Mouse (Mus musculus) embryo, embryonic 10.5 days (tissue): ENCODE measurements around the gene Il1r1.

Source experiments
- DNase-seq: peaks from one replicate; pipeline ENCODE4 v3.0.0-alpha.2; 2015; ENCODE audit warnings: low spot score

Il1r1 gene

DNA sequence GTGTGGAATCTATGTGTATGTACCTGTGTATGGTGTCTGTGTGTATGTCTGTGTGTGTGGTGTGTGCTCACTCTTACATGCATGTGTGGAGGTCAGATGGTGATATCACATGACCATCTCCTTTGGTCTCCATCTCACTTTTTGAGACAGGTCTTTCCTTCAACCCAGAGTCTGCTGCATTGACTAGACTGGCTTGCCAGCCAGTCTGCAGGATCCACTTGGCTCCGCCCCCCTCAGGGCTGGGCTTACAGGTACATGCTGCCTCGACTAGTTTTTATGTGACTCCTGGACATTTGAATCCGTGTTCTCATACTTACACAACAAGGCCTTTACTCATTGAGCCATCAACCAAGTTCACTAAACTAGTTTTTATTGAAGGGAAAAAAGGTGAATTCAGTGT is 6.2 kb downstream of the Il1r1 start:
- no peak for DNase-seq

DNA sequence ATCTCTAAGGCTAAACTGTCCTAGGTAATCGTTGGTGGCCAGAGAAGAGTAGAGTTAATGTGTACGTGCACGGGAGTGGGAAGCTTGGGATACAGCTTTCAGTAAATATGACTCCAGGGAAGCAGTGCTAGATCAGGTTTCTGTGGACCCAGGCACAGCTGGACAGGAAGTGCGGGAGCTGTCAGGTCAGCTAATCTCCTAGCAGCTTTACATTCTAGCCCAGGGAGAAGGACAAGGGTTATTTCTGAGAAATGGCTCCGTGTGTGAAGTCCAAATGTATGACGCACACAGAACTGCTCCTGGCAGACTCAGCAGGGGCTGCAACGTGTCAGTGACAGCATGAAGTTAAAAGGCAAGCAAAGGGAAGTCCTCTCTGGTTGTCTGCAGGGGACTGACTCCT is 8.3 kb downstream of the Il1r1 start:
- peak; percentile 46 for DNase-seq

DNA sequence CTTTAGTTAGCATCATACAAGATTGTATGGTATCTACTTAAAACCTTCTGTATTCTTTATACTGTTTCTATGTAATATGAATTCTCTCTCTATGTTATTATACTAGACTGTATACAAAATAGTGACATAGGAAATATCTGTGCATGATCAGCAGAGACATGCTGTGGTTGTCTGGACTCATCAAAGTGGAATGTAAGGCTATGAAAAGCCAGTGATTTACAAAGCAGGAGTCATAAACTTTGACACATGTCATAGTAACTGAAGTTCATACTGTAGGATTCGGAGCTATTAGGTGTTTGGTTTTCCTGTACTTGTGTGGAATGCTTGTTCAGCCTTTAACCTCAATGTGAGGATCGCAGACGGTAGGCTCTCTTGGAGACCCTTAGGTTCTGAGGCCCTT is 8.7 kb downstream of the Il1r1 start:
- no peak for DNase-seq

DNA sequence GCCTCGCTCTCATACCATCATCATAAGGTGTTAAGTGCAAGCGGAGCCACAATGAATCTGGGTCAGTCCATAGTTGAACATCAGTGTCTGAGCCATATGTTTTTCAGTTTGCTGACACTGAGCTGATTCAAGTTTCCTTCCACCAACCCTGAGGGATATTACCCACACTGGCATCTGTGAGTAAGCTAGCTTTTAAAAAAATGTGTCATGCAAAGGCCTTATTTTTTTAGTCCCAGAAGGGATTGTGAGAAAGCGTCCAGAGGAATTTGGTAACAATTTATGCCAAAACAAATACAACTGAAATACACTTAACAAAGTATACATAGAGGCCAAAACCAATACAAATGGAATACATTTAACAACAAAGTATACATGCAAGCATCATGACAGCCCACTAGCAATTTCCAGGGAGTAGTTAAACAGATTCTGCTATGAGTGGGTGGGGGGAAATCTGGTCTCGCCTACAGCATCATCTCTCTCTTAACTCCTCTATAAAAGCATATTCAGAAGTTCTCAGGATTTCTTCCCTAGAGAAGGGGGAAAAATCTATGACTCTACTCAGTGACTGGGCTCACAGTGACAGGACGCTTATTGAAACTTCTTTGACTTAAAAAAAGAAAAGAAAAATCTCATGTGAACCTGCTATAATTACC is 10.8 kb downstream of the Il1r1 start:
- DNase-seq, result no peak

DNA sequence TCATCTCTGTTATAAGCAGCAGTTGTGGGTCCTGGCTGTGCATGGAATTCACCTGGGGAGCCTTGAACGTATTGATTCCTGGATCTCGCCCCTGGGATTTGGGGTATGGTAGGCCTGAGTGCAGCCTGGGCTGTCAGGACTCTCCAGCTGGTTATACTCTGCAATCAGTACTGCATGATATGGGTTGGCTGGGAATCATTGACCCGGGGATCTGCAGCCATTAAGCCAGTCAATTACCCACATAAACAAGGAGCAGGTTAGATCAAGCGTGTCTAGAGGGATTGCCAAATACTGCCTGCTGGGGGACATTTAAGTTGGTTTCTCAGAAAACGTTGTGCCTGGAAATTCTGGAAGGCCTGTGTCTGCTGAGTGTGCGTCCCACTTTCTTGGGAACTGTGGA is 11.8 kb downstream of the Il1r1 start:
- peak; percentile 17 for DNase-seq

DNA sequence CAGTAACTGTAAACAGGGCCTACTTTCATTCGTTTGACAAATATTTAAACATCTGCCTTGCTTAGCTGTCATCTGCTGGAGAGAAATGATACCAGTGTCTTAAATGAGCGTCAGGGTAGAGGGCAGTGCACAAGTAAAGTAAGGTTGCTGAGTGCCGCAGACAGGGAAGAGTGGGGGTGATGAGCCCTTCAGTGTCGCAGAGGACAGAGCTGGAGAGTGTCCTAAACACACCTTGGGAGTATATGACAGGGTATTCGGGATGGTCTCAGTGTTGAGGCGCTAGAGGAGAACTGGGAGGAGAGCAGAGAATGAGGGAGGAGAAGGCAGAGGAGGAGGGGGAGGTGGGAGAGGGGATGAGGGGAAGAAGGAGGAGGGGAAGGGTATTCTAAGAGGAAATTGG is 12.2 kb downstream of the Il1r1 start:
- DNase-seq, result no peak

DNA sequence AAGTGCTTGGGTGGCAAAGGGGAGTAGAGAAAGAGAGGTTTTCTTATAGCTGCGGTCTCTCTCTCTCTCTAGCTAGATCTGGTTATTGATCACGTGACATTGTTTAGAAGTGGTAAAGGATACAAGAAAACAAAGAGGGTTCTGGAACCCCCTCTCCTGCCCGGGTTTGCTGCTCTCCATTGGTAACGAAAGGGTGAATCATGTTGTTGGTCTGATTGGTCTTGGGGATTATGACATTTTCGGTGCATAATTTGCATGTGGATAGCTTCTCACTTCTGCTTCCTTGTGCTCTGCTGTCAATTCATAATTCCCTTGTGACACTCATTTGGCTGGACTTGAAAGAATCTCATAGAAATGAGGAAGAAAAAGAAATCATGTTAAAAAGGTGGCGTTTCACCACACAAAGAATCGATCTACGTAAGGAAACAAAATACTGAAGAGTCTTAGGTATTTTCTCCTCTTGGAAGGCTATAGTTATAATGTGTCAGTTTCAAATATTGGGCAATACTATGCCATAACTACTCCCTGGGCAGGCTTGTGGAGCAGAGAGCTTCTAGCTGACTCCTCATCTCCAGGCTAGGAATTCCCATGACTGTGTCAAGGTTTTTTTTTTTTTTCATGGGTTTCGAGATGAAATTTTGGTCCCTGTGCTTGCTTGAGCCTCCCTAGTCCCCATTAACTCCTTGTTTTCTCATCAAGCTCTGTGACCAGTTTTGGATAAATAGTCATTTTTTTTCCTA is 15.6 kb downstream of the Il1r1 start:
- DNase-seq, result no peak

DNA sequence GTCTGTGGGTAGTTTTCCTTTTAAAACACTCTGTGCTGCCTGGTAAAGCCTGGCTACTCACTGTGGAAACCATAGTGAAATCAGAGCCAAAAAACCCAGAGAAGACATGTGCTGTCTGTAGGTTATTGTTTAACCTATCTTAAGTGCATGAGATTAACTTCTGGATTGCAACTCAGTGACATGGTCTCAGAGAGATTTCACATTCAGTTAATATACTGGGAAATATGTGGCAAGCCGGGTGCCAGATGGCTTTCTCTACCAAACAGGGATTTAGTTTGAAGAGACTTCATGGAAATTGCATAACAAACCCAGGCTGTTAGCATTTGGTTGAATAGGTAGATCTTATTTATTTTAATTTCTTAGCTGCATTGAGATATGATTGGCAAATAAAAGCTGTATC is 17.8 kb downstream of the Il1r1 start:
- DNase-seq, result no peak

DNA sequence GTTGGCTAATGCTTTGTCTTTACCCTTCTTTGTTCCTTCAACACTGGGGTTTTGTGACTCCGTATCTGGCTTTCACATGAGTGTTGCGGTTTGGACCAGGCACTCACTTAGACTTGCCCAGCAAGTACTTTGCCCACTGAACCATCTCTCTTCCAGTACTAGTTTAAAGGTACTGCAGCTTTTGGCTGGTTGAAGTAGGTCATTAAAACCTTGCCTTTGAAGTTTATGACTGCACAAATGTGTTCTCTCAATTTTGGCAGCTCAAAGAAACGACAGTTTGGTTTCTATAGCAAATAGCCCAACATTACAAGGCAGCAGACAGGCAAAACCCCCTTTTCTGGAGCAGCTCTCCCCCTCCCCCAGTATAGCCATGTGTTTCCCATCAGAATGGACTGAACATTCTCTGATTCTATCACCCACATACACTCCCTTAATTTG is 18.7 kb downstream of the Il1r1 start:
- no peak for DNase-seq

DNA sequence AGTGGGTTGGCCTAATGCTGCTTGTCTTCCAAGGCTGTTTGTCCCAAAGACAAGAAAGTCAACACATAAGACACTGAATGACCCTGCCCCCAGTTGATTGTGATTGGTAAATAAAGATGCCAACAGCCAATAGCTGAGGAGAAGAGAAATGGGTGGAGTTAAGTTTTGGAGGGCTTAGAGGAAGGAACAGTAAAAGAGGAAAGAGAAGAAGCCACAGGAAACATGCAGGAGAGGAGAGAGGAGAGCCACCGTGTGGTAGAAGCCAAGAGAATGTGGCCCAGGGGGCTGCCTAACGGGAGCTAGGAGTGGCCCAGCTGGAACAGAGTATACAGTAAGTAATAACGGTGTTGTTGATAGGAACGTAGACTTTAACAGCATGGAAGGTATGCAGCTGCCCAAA is 25.5 kb downstream of the Il1r1 start:
- DNase-seq, result no peak

DNA sequence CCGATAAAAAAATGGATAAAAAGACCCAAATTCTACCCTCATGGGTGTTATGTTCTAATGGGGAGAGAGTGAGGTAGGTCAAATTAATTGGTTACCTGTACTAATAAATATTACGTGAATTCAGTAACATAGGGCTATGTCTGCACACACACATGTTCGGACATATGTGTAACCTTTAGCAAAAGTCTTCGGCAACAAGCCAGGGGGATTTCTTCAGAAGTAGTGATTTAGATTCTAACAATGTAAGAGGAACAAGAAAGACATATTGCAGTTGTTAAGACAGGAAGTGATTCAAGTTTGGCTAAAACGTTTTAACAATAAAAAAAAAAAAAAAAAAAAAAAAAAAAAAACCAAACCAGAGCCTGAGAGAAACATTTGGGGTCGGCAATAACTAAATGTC is 27.6 kb downstream of the Il1r1 start:
- no peak for DNase-seq

DNA sequence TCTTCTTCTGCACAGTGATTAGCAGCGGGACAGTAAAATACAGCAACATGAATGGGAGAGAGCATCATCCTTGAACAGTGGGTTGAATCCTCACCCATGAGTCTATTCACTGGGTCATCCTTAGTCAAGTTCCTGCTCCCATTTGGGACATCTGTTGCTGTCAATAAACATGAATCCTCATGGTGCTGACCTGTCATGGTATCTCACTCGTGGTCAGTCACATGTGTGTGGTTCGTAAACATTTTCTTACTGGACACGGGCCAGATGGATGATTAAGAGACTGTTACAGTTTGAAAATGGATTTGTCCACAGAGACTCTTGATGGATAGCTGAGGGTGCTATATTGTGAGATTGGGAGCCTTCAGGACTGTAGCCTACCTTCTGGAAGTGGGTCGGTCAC is 29.1 kb downstream of the Il1r1 start:
- no peak for DNase-seq

DNA sequence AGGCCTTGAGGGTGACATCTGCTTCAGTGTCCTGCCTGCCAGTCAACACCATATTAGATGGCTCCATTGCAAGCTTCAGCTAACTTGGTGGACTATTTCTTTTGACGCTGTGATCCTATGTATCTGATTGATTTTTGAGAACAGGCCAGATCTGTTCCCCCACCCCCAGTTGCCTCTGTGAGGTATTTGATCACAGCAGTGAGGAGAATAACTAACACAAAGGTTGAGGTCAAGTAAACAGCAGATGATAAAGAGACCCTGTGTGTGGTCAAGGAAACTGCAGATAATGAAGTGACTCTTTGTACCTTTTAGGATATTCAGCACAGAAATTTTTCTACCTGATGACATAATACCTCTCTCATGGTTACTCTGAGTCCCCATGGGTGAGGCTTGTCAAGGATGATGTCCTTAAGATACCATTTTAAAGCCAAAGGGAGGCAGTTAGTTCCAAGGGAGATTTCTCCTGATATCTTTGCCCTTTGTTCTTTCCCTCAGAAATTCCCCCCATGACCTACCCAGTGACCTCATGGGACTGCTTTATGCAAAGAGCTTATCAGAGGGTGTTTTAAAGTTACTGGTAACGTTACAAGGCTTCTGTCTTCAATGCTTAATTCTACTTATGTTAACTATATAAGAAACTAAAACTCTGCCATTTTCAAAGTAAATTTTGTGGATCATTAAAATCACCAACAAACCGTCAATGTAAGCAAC is 29.6 kb downstream of the Il1r1 start:
- peak; percentile 19 for DNase-seq

DNA sequence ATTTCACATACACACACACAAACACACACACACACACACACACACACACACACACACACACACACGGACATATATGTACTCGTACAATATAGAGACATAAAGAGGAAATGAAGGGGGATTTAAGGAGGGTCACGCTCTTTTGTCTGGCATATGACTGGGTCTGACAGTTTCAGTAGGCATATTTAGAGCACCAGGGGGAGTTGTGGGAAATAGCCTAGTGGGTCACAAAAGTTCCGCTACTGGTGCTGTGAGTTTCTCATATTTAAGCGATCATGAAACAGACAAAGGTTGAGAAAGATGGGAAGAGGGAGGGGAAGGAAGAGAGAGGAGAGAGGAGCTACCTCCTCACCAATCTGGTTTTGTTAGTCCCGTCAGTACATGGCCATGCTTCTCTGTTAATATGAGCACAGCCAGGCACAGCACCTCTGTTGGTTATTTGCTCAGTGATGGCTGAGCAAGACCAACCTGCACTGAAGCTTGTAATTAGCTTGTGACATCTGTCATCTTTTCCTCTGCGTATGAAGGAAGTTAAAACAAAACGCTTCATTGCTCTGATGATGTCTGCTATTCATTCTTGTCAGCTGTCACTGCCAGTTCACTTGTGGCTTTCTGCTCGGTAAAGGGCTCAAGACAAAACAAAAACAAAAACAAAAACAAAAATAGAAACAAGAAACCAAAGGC is 37.7 kb downstream of the Il1r1 start:
- no peak for DNase-seq

DNA sequence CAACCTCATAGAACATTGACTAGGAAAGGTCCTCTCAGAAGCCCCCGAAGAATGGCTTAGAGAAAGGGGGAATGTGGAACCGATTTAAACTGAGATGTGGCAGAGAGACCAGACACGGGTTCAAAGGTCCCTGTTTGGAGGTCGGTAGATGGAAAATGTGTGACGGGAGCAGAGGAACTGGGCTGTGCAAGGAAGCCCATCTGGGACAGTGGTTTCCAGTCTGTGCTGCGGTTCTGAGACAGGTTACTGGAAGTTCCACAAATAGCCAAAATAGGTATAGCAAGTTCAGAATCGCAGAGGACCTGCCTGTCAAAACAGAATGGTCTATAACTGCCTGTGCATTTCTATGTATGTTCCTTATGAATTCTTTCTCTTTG is 38.2 kb downstream of the Il1r1 start:
- no peak for DNase-seq

DNA sequence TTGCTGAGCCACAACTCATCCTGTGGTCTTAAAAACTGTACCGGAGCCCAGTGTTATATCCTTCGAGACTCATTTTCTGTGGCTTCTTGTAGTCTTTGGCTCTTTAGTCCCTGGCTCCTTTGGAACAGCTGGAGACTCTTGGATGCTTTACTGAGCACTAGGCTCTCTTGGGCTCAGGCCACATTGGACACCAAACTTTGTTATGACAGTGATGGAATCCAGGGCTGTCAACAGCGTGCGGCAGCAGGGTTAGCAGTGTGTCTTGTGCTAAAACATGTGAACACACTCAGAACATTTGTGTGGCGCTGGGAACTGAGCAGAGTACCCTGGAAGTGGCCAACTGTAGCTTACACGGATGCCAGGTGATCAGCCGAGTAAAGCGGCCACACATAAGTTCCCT is 38.8 kb downstream of the Il1r1 start:
- DNase-seq, result no peak

DNA sequence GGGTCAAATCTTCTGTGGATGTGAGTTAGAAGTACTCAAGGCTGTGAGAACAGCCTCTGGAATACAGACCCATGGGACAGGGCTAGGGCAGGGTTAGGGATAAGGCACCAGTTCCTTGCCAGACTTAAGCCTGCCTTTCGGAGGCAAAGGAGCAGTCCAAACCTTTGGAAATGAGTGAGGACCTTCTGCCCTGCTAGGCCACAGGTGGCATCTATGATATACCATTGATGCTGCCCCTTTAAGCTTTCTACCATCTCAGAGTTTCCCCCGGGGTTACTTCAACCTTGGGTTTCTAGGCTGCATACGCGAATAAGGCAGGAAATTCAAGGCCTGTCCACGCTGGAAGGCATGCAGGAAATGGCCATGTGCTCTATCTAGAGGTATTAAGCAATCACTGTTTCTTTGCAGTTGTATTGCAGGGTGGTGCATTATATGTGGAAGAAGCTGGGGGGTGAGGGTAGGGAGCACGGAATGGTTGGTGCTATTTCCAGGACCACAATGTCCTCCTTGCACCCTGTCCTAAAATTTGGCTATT is 40.5 kb downstream of the Il1r1 start:
- no peak for DNase-seq

DNA sequence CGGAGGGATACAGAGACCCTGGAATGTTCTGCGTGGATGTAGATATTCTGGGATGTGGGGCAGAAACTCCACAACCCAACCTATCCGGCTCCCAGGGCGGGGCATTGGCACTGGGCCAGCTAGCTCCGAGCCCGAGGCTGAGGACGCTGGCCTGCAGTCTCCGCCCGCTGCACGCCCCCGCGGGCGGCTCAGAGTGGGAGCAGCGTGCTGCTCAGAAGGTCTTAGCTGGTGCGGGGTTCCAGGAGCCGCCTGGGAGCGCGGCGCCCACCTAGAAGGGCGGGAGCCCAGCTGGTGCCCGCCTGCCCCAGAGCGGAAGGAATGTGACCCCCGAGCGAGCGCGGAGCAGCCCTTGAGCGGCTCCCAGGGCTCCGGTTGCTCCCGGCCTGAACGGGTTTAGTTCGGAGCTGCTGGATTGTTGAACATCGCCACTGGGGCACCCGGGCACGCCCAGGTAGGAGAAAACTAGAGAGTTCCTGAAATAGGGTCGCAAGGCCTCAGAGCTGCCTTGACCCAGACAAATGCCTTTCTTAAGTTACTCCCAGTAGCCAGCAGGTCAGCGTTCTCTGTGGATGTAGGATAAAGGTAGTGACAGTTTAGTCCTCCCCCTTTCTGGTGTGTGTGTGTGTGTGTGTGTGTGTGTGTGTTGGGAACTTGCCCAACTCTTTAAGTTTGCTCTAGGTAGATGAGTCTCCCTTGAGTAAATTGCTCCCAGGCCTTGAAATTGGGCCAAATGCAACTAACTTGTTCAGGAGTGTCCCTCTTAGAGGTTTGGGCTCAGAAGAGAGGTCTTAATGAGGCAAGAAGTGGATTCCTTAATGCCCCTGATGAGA is 41.8 kb downstream of the Il1r1 start:
- DNase-seq, result peak; percentile 63

DNA sequence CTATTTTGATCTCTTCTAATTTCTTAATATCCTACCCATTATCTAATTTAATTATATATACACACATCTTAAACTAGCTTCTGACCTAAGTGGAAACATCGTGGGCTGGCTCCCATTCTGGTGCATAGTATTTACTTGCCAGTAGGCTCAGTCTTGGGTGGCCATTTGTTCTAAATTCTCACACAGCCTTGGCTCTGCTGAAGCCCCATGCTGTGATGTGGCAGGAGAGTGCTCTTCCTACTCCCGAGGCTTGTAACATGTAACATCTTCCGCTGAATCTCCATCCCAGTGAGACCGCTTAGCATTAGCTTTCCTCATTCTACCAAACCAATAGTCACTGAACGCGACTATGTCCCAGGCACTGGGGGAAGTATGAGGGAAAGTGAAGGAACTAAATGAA is 43.0 kb downstream of the Il1r1 start:
- no peak for DNase-seq

DNA sequence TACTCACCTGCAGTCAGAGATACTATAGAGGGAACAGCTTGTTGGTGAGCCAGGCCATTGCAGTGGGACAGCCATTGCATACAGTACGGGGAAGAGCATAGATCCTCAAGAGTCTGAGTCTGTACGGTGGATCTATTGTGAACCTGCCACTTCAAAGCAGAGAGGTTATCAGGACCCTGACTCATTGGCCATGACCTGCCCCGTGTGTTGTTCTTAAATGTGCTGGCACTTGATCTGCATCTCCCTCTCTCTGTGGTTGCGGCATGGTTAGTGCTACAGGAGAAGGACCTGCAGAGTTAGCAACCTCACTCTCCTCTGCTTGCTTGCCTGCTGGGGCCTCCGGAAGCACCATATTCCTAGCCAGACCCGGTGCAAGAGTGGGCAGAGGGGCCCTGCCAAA is 43.7 kb downstream of the Il1r1 start:
- DNase-seq, result no peak

DNA sequence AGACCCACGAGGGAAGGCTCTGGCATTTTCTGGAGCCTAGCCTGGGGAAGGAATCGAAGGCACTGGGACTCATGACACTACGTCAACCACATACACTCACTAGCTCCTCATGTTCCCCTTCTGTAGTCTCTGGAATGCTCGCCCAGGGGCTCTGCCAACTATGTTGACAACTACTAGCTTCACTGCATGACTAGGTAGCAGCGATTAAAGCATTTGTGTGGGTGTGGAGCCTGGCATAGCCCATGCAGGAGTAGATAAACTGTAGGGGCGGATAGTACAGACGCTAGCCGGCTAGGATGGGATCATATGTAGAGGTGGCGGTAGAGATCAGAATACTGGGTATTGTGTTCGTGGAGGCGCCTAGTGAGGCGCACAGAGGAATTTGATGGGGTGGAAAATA is 45.5 kb downstream of the Il1r1 start:
- DNase-seq, result no peak

DNA sequence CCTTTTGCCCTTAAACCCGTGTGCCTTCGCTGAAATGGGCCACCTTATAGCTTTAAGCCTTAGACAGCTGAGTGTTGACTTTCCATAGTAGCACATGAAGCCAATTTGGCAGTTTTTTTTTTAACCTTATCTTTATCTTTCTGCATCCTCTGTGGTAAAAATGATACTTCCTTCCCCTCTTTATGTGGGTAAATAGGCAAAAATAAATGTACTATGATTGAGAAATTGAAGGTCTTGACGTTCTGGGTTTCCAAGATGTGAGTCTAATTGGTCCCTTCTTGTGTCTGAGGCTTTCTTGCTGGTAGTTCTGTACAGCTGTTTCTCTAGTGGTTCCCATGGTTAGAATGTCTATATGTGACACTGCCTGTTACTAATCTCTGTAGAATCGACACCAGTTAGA is 46.2 kb downstream of the Il1r1 start:
- no peak for DNase-seq
